Mouse (Mus musculus) kidney, embryonic 14.5 days (tissue): ENCODE results near the gene Olfr1259. TPM values are rescaled to one million over a fixed set of nuclear protein-coding genes. Genes with fewer than 3 reads are reported as not detected.
"Not testable (repeated sequence)": the region's sequence is repeated elsewhere in the genome, so short reads cannot be mapped to it uniquely, and the experiment has no call there.

ENCODE experiments used
- ATAC-seq: fragments of 200-750 bp; cut with Nextera tagmentation; 2 replicates; pipeline ENCODE4 v1.8.0; 2017; ENCODE audit warnings: moderate number of reproducible peaks, mild to moderate bottlenecking, moderate TSS enrichment, moderate library complexity; ENCODE audit not compliant: low FRiP score, low TSS enrichment
- H3K27ac ChIP-seq: fragments of 300-500 bp; sonication (generic); 2 replicates; pipeline ENCODE4 v1.5.1; 2014; ENCODE audit warnings: low read depth, mild to moderate bottlenecking, low read length, moderate library complexity, mixed read lengths
- H3K27me3 ChIP-seq: fragments of 300-500 bp; sonication (generic); 2 replicates; pipeline ENCODE4 v1.6.1; 2014; ENCODE audit warnings: mild to moderate bottlenecking, low read length; ENCODE audit not compliant: control insufficient read depth, insufficient read depth
- H3K36me3 ChIP-seq: fragments of 300-500 bp; sonication (generic); 2 replicates; pipeline ENCODE4 v1.6.1; 2014; ENCODE audit warnings: low read length, mixed read lengths; ENCODE audit not compliant: control insufficient read depth, insufficient read depth
- H3K4me1 ChIP-seq: fragments of 300-500 bp; sonication (generic); 2 replicates; pipeline ENCODE4 v1.6.1; 2014; ENCODE audit warnings: low read length, mixed read lengths; ENCODE audit not compliant: control insufficient read depth, insufficient read depth
- H3K4me2 ChIP-seq: fragments of 300-500 bp; sonication (generic); replicated peaks from 2 replicates; pipeline ENCODE4 v1.6.1; 2014; ENCODE audit warnings: low read depth, mild to moderate bottlenecking, low read length
- H3K4me3 ChIP-seq: fragments of 300-500 bp; sonication (generic); 2 replicates; pipeline ENCODE4 v1.5.1; 2014; ENCODE audit warnings: mild to moderate bottlenecking, low read length
- H3K9ac ChIP-seq: fragments of 300-500 bp; sonication (generic); 2 replicates; pipeline ENCODE4 v1.6.1; 2014; ENCODE audit warnings: low read depth, mild to moderate bottlenecking, low read length, moderate library complexity
- H3K9me3 ChIP-seq: fragments of 300-500 bp; sonication (generic); 2 replicates; pipeline ENCODE4 v1.6.1; 2016; ENCODE audit warnings: low read length; ENCODE audit not compliant: control insufficient read depth
- WGBS: fragments of 180-500 bp; shearing (Covaris S2); extraction: QIAGEN DNeasy Blood & Tissue Kit; methylation state at CpG from one replicate; pipeline ENCODE4 v1.1.7; 2014; 5-methylcytosine and 5-hydroxymethylcytosine counted together
- polyA plus RNA-seq: library from polyadenylated mRNA; unstranded; fragments of >200 nt; fragmentation: Nextera tagmentation; extraction: Ambion mirVana; gene quantifications from 2 replicates; pipeline ENCODE4 v1.2.1, GENCODE M21; 2014

Gene Olfr1259
- not detected in 2 replicates for polyA plus RNA-seq

DNA sequence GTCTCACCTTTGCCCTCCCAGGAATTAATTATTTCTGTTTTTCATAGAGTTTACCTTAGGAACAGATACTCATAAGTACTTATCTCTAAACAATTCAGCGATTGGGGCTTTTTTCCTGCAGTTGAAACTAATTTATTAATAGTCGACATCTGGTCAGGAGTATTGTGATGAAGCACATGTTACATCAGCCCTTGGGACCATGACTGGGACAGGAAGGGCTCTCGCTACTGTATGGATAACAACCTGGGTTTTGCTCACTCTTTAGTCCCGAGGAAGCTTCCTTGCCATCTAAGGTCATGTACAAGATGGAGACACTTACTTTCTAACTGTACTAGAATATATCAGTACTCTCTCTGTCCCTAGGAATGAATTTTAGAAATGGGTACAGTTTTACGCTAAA is at the start of gene Olfr1259:
Gene Olfr1259 (minus strand): TSS at position 101 of the 400 bp plus-strand sequence.
- no peak within 1 kb of the TSS for H3K27ac ChIP-seq
- no peaks in the 10 kb centered on the region for H3K9me3 ChIP-seq
- no peaks in the 10 kb centered on the region for H3K4me1 ChIP-seq
- no peaks in the 10 kb centered on the region for H3K36me3 ChIP-seq
- H3K27me3 ChIP-seq, result no peaks in the 10 kb centered on the region
- WGBS, result 80% methylated on average over 5 of the region's 5 CpGs
- H3K4me3 ChIP-seq, result no peak within 1 kb of the TSS
- no peak within 1 kb of the TSS for H3K9ac ChIP-seq
- no peak within 1 kb of the TSS for H3K4me2 ChIP-seq
- no peak for ATAC-seq

DNA sequence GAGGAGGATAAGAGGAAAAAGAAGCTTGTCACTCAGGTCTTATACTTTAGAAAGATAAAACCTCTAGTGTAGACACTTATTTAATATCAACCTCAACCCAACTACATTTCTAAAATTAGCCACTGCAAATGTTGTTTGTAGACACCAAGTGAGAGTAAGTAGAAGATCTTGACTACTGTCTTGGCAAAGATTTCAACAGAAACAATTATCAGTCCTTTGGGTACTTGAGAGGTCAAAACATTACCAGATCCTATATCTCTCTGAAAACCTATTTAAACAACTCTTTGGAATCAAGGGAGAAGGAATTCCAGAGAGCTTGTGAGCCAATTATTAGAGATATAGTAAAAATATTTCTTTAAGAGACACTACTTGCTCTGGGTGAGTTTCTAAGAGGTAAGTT is 42.5 kb upstream of the Olfr1259 start, which contains the start of gene Olfr1261:
Gene Olfr1261 (plus strand): TSS at position 301 of the 400 bp plus-strand sequence.
- Histone ChIP-seq H3K4me2 (no peak within 1 kb of the TSS), H3K27ac (no peak within 1 kb of the TSS), H3K4me3 (no peak within 1 kb of the TSS), H3K27me3 (no peaks in the 10 kb centered on the region), H3K9ac (no peak within 1 kb of the TSS), H3K9me3 (no peaks in the 10 kb centered on the region), H3K36me3 (no peaks in the 10 kb centered on the region), H3K4me1 (no peaks in the 10 kb centered on the region)
- ATAC-seq, result no peak

DNA sequence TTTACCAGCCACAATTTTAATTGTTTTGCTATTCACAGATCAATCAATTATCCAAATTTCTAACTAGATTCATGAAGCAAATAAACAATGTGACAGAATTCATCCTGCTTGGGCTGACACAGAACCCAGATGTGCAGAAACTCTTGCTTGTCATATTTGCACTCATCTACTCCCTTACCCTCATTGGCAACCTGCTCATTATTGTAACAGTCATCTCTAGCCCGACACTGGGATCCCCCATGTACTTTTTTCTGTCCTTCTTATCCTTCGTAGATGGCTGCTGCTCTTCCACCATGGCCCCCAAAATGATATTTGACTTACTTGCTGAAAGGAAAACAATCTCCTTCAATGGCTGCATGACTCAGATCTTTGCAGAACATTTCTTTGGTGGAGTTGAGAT is 29.2 kb upstream of the Olfr1259 start:
- no peak overlapping the region for H3K9ac ChIP-seq
- no peaks in the 10 kb centered on the region for H3K9me3 ChIP-seq
- no peak overlapping the region for H3K4me3 ChIP-seq
- ATAC-seq, result no peak
- WGBS, result 93% methylated on average over 2 of the region's 2 CpGs
- H3K27me3 ChIP-seq, result no peaks in the 10 kb centered on the region
- no peak overlapping the region for H3K27ac ChIP-seq
- no peaks in the 10 kb centered on the region for H3K36me3 ChIP-seq
- no peak overlapping the region for H3K4me2 ChIP-seq
- H3K4me1 ChIP-seq, result no peaks in the 10 kb centered on the region

DNA sequence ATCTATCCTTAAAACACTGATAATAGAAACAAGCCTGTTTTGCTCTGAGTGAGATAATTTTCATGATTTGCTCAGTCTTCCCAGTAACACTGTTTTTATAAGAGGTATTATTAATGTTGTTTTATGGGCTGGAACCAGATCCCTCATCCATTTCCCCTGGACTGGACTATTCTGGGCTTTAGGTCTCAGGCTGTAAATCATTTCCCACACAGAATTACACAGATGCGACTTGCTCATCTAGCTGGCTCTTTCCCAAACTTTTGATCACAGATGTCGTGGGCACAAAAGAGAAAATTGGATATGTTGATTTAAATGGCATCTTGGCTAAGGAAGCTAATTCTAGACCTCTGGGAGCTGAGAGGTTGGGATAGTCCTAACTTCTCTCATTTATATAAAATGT is 25.7 kb upstream of the Olfr1259 start, which contains the start of gene Olfr1260:
Gene Olfr1260 (plus strand): TSS at position 157 of the 400 bp plus-strand sequence.
- Histone ChIP-seq H3K27ac (no peak within 1 kb of the TSS), H3K27me3 (no peaks in the 10 kb centered on the region), H3K4me2 (no peak within 1 kb of the TSS), H3K36me3 (no peaks in the 10 kb centered on the region), H3K9me3 (no peaks in the 10 kb centered on the region), H3K4me1 (no peaks in the 10 kb centered on the region), H3K9ac (no peak within 1 kb of the TSS), H3K4me3 (no peak within 1 kb of the TSS)
- 13% methylated on average over 2 of the region's 2 CpGs for WGBS
- peak; percentile 90; the same call in 1 of the 2 replicates for ATAC-seq

DNA sequence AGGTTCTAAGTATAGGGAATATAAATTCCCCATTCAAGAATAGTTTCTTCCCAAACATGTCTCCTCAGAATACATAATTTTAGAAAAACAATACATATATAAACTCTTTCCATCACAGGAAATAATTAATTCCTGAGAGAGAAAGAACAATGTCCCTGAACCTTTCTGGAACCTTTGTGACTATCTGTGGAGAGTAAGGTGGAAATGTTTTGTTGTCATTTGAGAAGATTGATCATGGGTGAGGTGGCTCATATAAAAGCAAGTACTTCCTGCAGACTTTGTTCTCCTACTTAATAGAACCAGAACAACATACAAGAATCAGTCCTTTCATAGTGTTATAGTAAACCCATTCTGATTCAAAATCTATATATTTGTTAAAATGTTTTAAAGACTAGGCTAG is 21.5 kb downstream of the Olfr1259 start, which contains the start of gene Olfr1258:
Gene Olfr1258 (plus strand): TSS at position 301 of the 400 bp plus-strand sequence.
- no peaks in the 10 kb centered on the region for H3K27me3 ChIP-seq
- H3K36me3 ChIP-seq, result no peaks in the 10 kb centered on the region
- no peak within 1 kb of the TSS for H3K27ac ChIP-seq
- H3K4me1 ChIP-seq, result no peaks in the 10 kb centered on the region
- H3K4me2 ChIP-seq, result no peak within 1 kb of the TSS
- no peak within 1 kb of the TSS for H3K4me3 ChIP-seq
- ATAC-seq, result no peak
- H3K9me3 ChIP-seq, result no peaks in the 10 kb centered on the region
- no peak within 1 kb of the TSS for H3K9ac ChIP-seq

DNA sequence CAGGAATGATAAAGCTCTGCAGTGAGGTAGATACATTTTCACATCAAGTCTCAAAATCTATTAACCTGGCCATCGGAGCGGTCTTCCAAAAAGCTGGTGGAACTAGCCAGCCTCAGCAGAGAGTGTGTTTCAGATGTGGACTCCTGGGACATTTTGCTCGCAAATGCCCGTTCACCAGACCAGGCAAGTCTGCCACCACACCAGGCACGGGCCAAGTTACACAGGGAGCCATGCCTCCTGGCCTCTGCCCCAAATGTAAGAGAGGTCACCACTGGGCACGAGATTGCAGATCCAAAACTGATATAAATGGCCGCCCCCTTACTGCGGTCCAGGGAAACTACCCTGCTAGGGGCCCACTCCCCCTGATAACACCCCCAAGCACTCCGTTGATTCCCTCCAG is 35.8 kb downstream of the Olfr1259 start:
- WGBS, result 92% methylated on average over 9 of the region's 9 CpGs
- ATAC-seq, H3K4me1 ChIP-seq, H3K27ac ChIP-seq, H3K9me3 ChIP-seq, H3K9ac ChIP-seq, H3K36me3 ChIP-seq, H3K4me3 ChIP-seq, H3K4me2 ChIP-seq, H3K27me3 ChIP-seq: not testable (repeated sequence)

Other genes starting within 250 kb of the Olfr1259 start
- gene Olfr1252, start 223.7 kb downstream of the Olfr1259 start, polyA plus RNA-seq, result not detected in 2 replicates
- gene Olfr1253, start 191.6 kb downstream of the Olfr1259 start, polyA plus RNA-seq, result not detected in 2 replicates
- not detected in 2 replicates for gene Olfr1254, start 155.0 kb downstream of the Olfr1259 start, polyA plus RNA-seq
- gene Olfr1255, start 136.6 kb downstream of the Olfr1259 start, polyA plus RNA-seq, result not detected in 2 replicates
- gene Olfr1256, start 107.1 kb downstream of the Olfr1259 start, polyA plus RNA-seq, result not detected in 2 replicates
- gene Olfr48, start 100.5 kb downstream of the Olfr1259 start, polyA plus RNA-seq, result not detected in 2 replicates
- gene Olfr1257, start 70.2 kb downstream of the Olfr1259 start, polyA plus RNA-seq, result not detected in 2 replicates
- not detected in 2 replicates for gene Olfr1258, start 21.4 kb downstream of the Olfr1259 start, polyA plus RNA-seq
- gene Olfr1260, start 25.7 kb upstream of the Olfr1259 start, polyA plus RNA-seq, result not detected in 2 replicates
- not detected in 2 replicates for gene Olfr1261, start 42.6 kb upstream of the Olfr1259 start, polyA plus RNA-seq
- not detected in 2 replicates for gene Olfr1262, start 51.5 kb upstream of the Olfr1259 start, polyA plus RNA-seq
- gene Olfr1263, start 63.5 kb upstream of the Olfr1259 start, polyA plus RNA-seq, result not detected in 2 replicates
- not detected in 2 replicates for gene Olfr1264, start 76.9 kb upstream of the Olfr1259 start, polyA plus RNA-seq
- gene Olfr1265, start 86.7 kb upstream of the Olfr1259 start, polyA plus RNA-seq, result not detected in 2 replicates
- gene Olfr140, start 114.9 kb upstream of the Olfr1259 start, polyA plus RNA-seq, result not detected in 2 replicates
- not detected in 2 replicates for gene Olfr1269, start 172.7 kb upstream of the Olfr1259 start, polyA plus RNA-seq
- not detected in 2 replicates for gene Olfr32, start 193.6 kb upstream of the Olfr1259 start, polyA plus RNA-seq
- gene Olfr1270, start 204.4 kb upstream of the Olfr1259 start, polyA plus RNA-seq, result not detected in 2 replicates